7 mouse cellular contexts compared by ENCODE assay signal in genomic region chr5:120117161-120117560, GRCm38 (mm10). TPM values are rescaled to one million over a fixed set of nuclear protein-coding genes. Genes with fewer than 3 reads are reported as not detected.
ATAC-seq lines count a peak whose summit lies in the region.
"Not testable (repeated sequence)": the region's sequence is repeated elsewhere in the genome, so short reads cannot be mapped to it uniquely, and the experiment has no call there.

No protein-coding gene starts in this region.

- H3K36me3 ChIP-seq in forebrain, embryonic 12.5 days (replicated peaks): peaks cover 36% of the 10 kb centered on the region
- peaks cover 36% of the 10 kb centered on the region for H3K36me3 ChIP-seq in heart, embryonic 15.5 days
- H3K36me3 ChIP-seq in intestine, embryonic 16.5 days (ENCODE audit: control insufficient read depth, insufficient read depth, low read length): peaks cover 23% of the 10 kb centered on the region
- peaks cover 38% of the 10 kb centered on the region for H3K36me3 ChIP-seq in limb, embryonic 15.5 days
- peaks cover 38% of the 10 kb centered on the region for H3K36me3 ChIP-seq in megakaryocyte, embryonic 14.5 days (replicated peaks; ENCODE audit: low read length)
- H3K36me3 ChIP-seq in neural tube, embryonic 14.5 days (ENCODE audit: control insufficient read depth, insufficient read depth, low read length): peaks cover 11% of the 10 kb centered on the region

- H3K4me3 ChIP-seq in brown adipose tissue, adult 24 weeks (ENCODE audit: insufficient read depth, low read depth, low read length): peak overlapping the region; percentile 95; the same call in 1 of the 2 replicates
- H3K4me3 ChIP-seq in forebrain, embryonic 12.5 days (replicated peaks): peak overlapping the region; percentile 85
- peak overlapping the region; percentile 74 for H3K4me3 ChIP-seq in heart, embryonic 15.5 days
- peak overlapping the region; percentile 88 for H3K4me3 ChIP-seq in intestine, embryonic 16.5 days (ENCODE audit: low read length)
- peak overlapping the region; percentile 83 for H3K4me3 ChIP-seq in limb, embryonic 15.5 days
- H3K4me3 ChIP-seq in megakaryocyte, embryonic 14.5 days (replicated peaks): peak overlapping the region; percentile 95
- peak overlapping the region; percentile 71 for H3K4me3 ChIP-seq in neural tube, embryonic 14.5 days (ENCODE audit: low read depth, low read length)

- H3K4me2 ChIP-seq in forebrain, embryonic 12.5 days: peak overlapping the region; percentile 91
- H3K4me2 ChIP-seq in heart, embryonic 15.5 days: peak overlapping the region; percentile 90
- peak overlapping the region; percentile 93 for H3K4me2 ChIP-seq in intestine, embryonic 16.5 days (ENCODE audit: low read depth, low read length)
- H3K4me2 ChIP-seq in limb, embryonic 15.5 days: peak overlapping the region; percentile 92
- peak overlapping the region; percentile 91 for H3K4me2 ChIP-seq in neural tube, embryonic 14.5 days (ENCODE audit: low read depth, low read length)

- not testable (repeated sequence) for H3K27me3 ChIP-seq in forebrain, embryonic 12.5 days; heart, embryonic 15.5 days; intestine, embryonic 16.5 days (replicated peaks; ENCODE audit: control insufficient read depth, insufficient read depth, low read length); limb, embryonic 15.5 days; neural tube, embryonic 14.5 days (ENCODE audit: control insufficient read depth, insufficient read depth, low read length)
- H3K27me3 ChIP-seq in megakaryocyte, embryonic 14.5 days (replicated peaks): peaks cover 16% of the 10 kb centered on the region

- not testable (repeated sequence) for ATAC-seq in forebrain, embryonic 12.5 days (ENCODE audit: low FRiP score); heart, embryonic 15.5 days (replicated peaks; ENCODE audit: insufficient number of reproducible peaks, insufficient read depth, low FRiP score, low read depth); intestine, embryonic 16.5 days; limb, embryonic 15.5 days (ENCODE audit: insufficient number of reproducible peaks, low FRiP score, low TSS enrichment, low read depth); neural tube, embryonic 14.5 days (ENCODE audit: low read depth)

- 55% methylated on average over 3 of the region's 3 CpGs for WGBS in forebrain, embryonic 12.5 days
- WGBS in heart, embryonic 15.5 days: 54% methylated on average over 3 of the region's 3 CpGs
- 49% methylated on average over 3 of the region's 3 CpGs for WGBS in intestine, embryonic 16.5 days
- WGBS in limb, embryonic 15.5 days: 52% methylated on average over 3 of the region's 3 CpGs
- 56% methylated on average over 3 of the region's 3 CpGs for WGBS in neural tube, embryonic 14.5 days

- H3K9ac ChIP-seq in forebrain, embryonic 12.5 days; heart, embryonic 15.5 days; intestine, embryonic 16.5 days (ENCODE audit: low read depth, low read length); limb, embryonic 15.5 days; neural tube, embryonic 14.5 days (replicated peaks; ENCODE audit: low read depth, low read length): not testable (repeated sequence)

- not testable (repeated sequence) for H3K27ac ChIP-seq in brown adipose tissue, adult 24 weeks (replicated peaks; ENCODE audit: low read depth, low read length); forebrain, embryonic 12.5 days; heart, embryonic 15.5 days; intestine, embryonic 16.5 days (ENCODE audit: low read length); limb, embryonic 15.5 days; neural tube, embryonic 14.5 days (ENCODE audit: low read depth, low read length)

- H3K9me3 ChIP-seq in forebrain, embryonic 12.5 days; heart, embryonic 15.5 days (replicated peaks); intestine, embryonic 16.5 days (ENCODE audit: control insufficient read depth, low read length); limb, embryonic 15.5 days; neural tube, embryonic 14.5 days (ENCODE audit: control insufficient read depth, low read length): not testable (repeated sequence)
- H3K9me3 ChIP-seq in megakaryocyte, embryonic 14.5 days: peaks cover 11% of the 10 kb centered on the region

- not testable (repeated sequence) for H3K4me1 ChIP-seq in brown adipose tissue, adult 24 weeks (ENCODE audit: control insufficient read depth, insufficient read depth, insufficient read length, low read length); forebrain, embryonic 12.5 days; heart, embryonic 15.5 days (replicated peaks); intestine, embryonic 16.5 days (ENCODE audit: control insufficient read depth, insufficient read depth, low read length); limb, embryonic 15.5 days; neural tube, embryonic 14.5 days (ENCODE audit: control insufficient read depth, insufficient read depth, low read length)
- H3K4me1 ChIP-seq in megakaryocyte, embryonic 14.5 days: peaks cover 15% of the 10 kb centered on the region

RNA-seq across cellular contexts. Expression of gene Rbm19, which starts 0.9 kb away (rescaled TPM):
- polyA plus RNA-seq in brown adipose tissue, adult 24 weeks (2012; ENCODE audit: insufficient read depth, insufficient read length, missing spikeins): 4.6 and 5.8 TPM in 2 replicates
- 27.5 and 32.9 TPM in 2 replicates for polyA plus RNA-seq in forebrain, embryonic 12.5 days (2016; fragmentation: Nextera tagmentation; extraction: Ambion mirVana)
- 12.3 and 14.9 TPM in 2 replicates for polyA plus RNA-seq in heart, embryonic 15.5 days (2015; fragmentation: Nextera tagmentation; extraction: Ambion mirVana)
- polyA plus RNA-seq in intestine, embryonic 16.5 days (2015; fragmentation: Nextera tagmentation; extraction: Ambion mirVana): 21.6 and 23.5 TPM in 2 replicates
- polyA plus RNA-seq in limb, embryonic 15.5 days (2015; fragmentation: Nextera tagmentation; extraction: Ambion mirVana): 18.7 and 22.2 TPM in 2 replicates
- 24.7 and 25.9 TPM in 2 replicates for polyA plus RNA-seq in megakaryocyte, embryonic 14.5 days (2012; ENCODE audit: insufficient read depth, low replicate concordance)
- polyA plus RNA-seq in neural tube, embryonic 14.5 days (2014; fragmentation: Nextera tagmentation; extraction: Ambion mirVana): 14.7 and 15.6 TPM in 2 replicates
